Mouse (Mus musculus): Measurements from ENCODE around the gene Cd300lb.

DNA sequence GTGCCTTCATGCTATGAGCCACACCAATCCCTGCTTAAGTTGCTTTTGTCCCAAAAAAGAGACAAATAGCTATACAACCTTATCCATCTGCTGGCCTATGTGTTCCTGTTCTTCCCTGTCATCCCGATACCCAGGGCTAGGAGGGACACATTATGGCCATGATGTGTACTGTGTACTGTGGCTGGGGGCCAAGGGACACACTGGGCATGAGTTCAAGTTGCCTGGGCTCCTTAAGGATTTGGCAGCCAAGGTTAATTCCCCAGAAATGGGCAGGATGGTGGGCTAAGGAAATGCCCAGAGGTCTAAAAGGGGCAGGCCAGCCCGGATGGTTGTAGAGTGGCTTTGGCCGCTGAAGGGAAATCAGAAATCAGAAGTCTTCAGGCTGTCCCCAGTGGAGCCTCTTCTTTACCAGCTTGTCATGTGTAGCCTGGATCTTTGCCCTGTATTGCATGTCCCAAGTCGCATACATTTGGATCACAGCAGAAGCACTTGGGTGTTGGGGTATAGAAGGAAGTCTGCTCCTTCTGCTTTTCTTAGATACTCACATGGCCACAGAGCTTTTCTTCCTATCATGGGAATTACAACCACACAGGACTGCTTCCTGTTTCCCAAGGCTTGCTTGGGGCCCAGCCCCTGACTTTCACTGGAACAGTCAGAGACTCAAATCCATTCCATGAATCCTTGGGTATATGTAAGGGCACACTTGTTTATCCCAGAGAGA, 49.6 kb downstream of the Cd300lb start:
- TF ChIP-seq CTCF (conservative IDR thresholded peaks at IDR 0.05; ENCODE audit: insufficient read depth, insufficient read length, low read depth, low read length) (no peak), POLR2A (IDR thresholded peaks at IDR 0.05; ENCODE audit: low read depth, low read length) (no peak)

Data from kidney, adult 2 months (tissue).